Mouse (Mus musculus) right cerebral cortex, postnatal 25 days (tissue): ENCODE results near the gene Resp18.

ENCODE experiments used
- DNase-seq: peaks from one replicate; pipeline ENCODE4 v3.0.0; 2022

The Resp18 gene

DNA sequence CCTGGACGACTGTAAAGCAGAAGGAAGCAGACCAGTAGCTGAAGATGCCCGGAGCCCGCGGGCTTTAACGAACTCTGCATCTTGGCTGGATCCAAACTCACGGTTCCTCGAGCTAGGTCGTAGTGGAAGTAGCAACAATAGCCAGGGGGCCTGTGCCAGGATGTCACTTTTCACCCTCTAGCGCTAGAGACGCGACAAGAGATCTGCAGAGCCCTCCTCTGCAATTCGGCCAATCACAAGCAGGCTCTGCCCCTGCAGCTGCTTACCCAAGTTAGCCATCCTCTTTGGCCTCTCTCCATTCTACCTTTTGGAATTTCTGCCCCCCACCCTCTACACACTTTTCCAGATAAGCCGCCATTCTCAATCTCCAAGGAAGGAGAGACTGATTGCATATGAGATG lies at the start of gene Resp18:
Gene Resp18 (minus strand): TSS at position 188 of the 400 bp plus-strand sequence.
- DNase-seq, result no peak

DNA sequence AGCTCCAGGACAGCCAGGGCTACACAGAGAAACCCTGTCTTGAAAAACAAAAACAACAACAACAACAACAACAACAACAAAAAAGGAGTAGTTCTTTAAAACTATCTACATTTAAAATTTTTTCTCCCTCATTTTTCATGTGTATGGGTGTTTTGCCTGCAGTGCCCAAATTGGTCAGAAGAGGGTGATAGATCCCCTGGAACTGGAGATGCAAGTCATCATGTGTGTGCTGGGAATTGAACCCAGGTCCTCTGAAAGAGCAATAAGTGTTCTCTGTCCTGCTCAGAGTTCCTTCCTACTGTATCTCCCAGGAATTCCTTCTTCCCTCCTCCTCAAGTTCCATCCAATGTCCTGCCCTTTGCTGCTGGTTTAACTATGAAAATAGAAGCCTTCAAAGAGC lies 49.2 kb upstream of the Resp18 start:
- no peak for DNase-seq

DNA sequence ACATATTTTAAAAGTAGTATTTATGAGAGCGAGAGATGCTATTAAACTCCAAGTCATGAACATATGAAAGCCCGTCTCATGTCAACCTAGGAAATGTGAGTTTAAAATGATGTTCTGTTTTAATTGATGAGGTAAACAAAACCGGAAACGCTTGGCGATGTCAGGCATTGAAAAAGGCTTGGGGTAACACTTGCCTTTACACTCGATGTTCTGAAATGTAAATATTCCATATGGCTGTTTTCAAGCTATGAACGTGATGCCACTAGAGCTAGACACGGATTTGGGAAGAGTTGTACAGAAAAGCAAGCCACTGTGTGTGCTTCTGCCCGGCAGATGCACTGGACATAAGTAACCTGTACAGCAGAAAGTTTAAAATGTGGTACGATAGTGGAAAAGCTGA lies 41.0 kb upstream of the Resp18 start:
- DNase-seq, result no peak

DNA sequence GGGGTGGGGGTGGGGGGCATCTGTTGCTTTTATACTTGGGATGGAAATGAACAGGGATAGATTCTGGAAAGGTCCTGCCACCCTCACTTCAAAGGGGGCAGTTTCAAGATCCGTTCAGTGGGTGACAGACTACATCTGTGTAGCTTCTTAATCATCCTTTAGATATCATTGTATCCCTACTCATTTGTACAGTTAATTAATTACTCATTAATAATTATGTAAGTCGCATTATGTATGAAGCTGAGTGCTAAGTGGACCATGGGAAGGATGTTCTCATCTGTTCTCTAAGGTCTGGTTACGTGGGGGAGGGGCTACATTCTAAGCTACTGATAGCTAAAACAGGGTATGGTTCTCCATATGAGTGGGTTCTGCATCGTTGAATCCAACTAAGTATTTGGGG lies 40.5 kb upstream of the Resp18 start:
- DNase-seq, result no peak

DNA sequence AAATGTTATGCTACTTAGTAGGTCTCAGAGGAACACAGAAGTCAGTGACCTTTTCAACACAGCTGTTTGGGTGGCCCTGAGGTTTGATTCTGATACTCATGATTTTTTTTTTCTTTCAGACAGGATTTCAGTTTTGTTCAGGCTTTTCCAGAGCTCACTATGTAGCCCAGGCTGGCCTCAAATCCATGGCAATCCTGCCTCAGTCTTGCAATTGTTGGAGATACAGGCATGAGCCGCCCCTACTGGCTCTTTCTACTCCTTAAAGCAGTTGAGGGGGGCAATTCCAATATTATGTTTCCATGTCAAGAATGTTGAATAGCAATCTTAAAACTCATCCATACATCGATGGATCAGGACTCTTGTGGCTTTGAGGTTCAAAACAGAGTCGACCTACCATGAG lies 40.1 kb upstream of the Resp18 start:
- no peak for DNase-seq

DNA sequence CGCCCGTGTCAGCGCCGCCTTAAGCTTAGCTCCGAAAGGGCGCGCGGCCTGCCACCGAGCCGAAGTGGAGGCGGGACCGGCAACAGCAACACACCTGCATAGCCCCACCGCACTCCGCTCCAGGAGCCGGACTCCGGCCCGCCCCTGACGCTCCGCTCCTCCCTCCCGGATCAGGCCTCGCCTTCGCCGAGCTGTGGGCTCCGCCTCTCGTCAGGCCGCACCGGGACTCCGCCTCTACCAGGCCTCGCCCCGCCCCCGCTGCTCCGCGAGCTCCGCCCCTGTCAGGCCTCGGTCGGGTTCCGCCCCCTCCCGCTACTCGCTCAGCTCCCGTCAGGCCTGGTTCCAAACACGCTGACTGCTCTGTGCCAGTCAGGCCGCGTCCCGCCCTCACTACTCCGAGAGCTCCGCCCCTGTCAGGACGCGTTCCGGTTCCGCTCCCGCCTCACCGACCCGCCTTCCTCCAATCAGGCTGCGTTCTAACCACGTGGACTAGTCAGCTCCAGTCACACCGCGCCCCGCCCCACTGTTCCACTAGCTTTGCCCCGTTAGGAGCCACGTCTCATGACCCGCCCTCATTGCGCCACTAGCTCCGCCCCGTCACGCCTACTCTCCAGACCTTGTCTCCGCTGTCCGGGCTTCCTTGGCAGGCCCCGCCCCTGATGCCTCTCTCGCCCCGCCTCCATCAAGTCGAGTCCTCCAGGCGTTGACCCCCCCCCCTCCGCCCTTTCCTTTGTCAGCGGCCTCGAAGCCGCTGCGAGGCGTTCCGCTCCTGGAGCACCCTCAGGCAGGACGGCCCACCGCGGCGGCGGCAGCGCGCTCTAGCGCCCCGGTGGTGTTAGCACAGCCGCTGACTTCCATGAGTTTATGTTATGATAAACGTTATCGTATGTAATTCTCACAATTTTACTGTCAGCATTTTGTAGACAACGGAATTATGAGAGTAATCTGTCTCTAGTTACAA lies 39.3 kb upstream of the Resp18 start, which contains the start of gene Dnpep:
Gene Dnpep (minus strand): TSS at position 750 of the 961 bp plus-strand sequence.
- DNase-seq, result peak; percentile 100

DNA sequence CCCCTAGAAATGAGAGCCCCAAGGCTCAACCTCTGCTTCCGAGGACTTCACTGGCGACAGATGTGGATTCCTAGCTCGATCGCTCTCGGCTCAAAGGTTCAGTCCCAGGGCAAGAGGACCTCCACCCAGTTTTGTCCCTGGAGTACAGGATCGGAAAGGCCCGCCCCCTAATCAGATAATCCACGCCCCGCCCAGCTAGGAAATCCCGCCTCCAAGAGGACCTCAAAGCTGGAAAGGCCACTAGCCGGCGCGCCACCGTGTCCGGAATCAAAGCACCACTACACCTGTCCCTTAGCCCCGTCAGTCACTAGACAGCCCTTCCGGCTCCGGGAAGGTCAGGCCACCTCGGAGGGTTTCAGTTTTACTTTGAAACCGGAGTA lies 38.6 kb upstream of the Resp18 start:
- DNase-seq, result peak; percentile 69

DNA sequence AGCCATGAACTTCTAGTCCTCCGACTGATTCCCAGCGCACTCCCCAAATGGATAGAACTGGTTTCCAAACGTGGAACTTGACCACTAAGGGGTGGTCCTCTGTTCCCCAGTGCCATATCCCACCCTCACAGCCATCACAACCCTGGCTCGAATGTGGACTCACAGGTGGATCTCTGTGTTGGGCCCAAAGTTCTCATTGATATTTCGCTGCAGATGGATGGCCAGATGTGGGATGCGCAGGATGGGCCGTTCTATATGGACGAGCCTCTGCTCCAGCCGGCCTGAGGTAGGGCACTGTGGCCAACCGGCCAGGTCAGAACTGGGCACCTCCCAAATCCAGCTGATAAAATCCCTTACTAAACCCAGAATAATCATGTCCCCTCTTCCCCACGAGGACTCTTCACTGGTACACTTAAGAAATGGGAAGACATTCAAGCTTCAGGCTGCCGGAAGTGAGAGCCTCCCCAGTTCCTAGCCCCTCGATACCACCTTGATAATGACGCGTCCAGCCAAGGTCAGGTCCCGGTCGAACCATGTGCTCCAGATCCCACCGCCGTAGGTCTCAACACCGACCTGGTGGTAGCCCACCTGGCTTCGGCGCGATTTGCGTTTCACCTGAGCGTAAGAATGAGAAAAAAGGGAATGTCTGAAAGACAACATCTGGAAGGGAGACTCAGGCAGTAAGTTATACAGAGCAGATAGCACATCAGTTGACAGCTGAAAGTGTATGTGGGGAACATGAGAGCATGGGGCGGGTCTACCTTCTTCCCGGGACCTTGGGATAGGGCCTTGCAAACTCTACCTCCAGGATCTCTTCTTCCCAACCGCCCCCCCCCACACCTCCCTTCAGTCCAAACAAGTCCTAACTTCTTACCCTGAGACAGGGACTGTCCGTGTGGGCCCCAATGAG lies 37.5 kb upstream of the Resp18 start:
- no peak for DNase-seq

DNA sequence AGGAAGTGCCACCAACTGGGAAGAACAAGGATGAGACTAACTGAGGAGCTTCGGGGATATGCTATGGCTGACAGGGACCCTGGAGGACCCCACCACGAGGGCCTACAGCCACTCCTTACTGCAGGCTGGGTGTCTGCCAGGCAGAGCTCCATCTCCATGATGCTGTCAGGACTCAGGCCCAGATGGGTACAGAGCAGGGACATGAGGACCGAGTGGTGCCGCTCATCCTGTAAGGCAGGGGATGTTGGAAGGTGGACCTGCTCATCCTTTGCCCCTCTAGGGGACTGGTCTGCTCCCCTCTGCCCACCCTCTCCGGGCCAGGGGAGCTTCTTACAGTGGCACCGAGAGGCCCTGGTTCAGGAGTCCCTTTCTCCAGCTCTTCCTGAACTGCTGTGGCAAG lies 36.8 kb upstream of the Resp18 start:
- no peak for DNase-seq

DNA sequence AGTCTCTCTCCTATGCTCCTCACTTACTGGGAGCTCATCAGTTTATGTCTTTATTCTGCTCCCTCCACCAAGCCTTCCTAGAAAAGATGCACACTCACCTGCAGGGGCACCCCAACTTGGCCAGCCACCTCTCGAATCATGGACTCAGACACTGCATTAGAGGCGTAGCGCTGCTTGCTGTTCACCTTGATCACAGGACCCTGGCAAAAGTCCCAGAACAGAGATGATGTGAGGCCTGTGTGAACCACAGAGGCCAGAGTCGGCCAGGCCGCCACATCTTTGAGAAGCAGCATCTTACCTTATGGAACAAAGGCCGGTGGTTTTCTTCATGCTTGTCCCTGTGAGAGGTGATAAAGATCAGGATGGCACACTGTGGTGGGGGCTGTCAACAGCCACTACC lies 33.5 kb upstream of the Resp18 start:
- no peak for DNase-seq

DNA sequence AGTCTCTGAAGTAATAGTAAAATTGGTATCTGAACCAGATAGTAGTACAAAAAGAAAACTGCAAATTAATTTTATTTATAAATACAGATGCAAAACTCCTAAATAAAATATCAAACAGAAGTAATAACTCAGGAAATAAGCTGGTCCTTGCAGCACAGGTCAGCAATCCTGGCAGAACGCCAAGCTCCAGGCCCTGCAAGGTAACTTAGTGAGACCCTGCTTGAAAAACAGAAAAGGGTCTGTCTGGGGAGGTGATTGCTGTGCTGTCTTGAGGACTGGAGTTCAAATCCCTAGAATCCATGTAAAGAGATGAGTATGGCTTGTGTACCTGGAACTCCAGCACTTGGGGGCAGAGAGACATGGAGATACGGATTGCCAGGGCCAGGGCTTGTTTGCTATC lies 26.4 kb upstream of the Resp18 start:
- no peak for DNase-seq

DNA sequence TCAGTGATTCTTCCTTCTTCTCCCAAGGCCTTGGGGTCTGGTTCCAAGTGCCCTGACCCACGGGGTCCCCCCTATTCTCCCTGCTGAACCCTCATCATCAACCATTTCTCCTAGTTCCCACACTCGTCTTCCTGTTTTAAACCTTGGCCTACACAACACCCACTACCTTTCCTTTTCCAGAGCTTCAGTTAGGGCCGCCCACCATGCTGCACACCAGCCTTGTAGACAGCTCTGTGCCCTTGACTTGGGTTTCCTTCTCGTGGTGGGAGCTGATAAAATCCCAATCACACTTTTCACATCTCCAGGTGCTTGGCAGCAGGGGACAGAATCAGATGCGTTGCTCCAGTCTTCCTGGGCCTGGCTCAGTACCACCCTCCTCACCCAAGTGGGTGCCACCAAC lies 16.1 kb upstream of the Resp18 start:
- no peak for DNase-seq

DNA sequence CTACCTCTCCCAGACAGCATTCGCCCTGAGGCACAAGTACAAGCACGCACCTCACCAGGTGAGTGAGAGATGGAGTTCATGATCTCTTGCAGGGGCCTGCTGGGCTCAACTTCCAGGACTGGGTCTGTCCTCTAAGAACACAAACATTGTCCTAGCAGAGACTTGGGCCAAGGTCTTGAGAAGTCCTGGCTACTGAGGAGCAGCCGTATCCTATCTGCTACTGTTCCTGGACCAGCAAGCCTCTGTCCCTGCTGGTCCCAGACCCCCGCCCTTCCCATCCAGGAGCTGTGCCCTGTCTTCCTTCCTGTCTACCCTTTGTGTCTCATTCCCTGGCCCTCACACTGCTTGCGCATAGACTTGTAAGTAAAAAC lies 15.1 kb upstream of the Resp18 start:
- no peak for DNase-seq

DNA sequence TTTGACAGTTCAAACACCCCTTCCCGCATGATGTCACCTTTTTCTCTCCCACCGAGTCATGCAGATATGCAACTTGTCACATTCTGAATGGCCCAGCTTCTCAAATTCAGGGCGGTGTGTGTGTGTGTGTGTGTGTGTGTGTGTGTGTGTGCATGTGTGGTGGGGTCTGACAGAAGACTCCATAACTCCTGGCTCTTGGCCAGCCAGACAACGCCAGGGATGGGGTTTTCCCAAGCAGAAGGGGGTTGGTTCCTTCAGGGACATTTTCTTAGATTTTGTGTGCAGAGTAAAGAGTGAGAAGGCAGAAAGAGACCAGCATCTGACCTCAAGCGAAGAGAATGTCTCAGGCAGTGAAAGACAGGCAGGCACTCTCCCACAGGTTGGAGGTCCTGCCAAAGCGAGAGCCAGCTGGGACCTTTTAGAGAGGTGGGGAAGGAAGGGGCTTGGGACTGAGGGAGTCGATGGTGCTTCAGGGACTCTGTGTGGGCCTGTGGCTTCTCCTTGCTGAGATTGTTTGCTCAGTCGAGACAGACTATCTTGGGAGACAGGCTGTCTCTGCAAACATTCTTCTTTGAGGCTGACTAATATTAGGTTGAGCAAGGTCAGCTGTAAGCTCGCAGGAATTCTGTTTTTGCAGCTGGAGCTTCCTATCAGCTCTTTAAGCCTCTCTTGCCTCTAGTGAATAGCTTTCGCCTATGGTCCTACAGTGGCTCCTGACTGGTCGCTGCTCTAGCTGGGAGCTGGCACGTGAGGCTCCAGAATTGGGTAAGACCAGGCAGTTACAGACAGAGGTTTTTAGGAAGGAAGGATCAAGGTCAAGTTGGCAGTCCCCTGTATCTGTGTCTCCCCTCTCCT lies 14.5 kb upstream of the Resp18 start:
- DNase-seq, result no peak

DNA sequence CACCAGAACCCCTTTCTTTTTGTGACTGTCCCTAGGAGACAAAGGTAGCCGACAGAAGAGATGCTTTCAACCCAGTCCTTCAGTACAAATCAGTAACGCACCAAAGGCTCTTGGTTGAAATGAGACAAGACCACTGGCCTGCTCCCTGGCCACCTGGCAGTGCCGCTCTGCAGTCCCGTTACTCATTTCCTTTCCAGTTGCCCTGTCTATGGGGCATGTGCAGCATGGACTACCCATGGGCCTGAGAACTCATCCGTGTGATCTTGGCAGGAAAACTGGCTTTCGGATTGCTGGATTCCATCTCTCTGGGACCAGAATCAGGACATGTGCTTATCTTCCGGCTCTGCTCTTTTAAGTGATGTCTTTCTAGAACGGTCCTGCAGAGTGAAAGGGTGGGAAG lies 13.1 kb upstream of the Resp18 start:
- no peak for DNase-seq

DNA sequence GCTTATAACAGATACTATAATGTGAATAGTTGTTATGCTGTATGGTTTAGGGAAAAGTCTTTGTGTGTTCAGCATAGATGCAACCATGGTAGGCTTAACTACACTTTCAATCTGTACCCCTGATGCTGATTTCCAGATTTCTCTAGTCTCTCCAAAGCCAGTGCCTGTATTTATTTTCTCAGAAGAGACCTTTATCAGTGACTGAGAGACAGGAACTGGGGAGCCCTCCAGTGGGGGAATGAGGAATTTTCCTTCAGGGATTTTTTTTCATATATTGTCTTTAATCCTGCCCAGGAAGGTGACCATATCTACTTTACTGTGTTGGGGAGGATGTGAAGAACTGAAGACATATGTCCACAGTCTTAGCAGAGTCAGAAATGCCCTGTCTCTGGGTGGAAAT lies 12.4 kb upstream of the Resp18 start:
- no peak for DNase-seq

DNA sequence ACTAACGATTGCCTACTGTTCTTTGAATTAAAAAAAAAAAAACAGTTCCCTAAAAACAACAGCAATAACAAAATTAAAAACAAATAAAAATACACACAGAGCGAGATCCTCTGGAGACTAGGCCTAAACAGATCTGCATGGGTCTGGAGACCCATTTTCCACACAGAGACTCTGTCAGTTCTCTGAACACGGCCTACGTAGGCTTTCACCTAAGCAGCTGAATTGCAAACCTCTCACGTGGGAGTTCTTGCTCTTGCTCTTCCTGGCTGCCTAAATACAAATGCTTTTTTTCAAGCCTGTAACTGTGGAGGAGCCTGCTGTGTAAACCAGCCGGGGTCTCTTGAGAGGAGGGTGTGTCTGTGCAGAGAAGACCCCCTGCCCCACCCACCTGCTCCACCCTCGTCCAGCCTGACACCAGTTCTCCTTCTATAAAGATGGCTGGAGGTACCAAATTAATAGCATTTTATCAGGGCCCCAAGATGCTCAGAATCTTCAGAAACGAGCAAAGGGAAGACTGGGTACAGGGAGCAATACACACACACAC lies 11.7 kb upstream of the Resp18 start:
- no peak for DNase-seq

DNA sequence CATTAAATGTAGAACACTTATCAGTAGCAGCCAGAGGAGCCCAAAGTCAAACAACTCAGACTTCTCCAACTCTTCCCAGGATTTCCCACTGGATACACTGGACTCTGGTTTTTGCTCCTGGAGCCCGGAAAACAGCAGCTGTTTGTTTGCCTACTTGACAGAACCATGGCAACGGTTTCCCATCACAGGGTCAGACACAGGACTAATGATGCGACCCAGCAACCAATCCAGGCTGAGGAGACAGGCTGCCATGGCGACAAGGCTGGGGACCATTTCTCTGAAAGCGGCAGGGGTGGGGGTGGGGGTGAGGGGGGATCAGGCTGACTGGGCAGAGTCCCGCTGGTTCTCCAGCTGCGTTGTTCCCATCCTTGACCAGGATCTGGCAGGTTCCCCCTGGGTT lies 11.2 kb upstream of the Resp18 start:
- DNase-seq, result no peak

DNA sequence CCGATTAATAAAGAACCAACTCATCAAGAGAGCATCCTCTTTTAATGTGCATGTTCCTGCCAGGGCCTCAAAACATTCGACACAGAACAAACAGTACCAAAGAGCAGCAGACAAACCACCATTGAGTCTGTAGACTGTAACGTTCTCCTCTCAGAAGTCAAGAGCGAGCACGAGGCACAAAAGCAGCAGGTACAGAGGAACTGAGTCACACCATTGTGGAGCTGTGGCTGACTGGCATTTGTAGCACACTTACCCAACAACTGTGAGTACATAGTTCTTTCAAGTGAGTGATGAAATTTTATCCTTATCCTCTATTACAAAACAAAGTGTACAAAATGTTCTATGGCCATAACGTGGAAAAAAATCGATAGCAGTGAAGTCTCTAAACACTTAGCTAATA lies 6.7 kb upstream of the Resp18 start:
- DNase-seq, result no peak

DNA sequence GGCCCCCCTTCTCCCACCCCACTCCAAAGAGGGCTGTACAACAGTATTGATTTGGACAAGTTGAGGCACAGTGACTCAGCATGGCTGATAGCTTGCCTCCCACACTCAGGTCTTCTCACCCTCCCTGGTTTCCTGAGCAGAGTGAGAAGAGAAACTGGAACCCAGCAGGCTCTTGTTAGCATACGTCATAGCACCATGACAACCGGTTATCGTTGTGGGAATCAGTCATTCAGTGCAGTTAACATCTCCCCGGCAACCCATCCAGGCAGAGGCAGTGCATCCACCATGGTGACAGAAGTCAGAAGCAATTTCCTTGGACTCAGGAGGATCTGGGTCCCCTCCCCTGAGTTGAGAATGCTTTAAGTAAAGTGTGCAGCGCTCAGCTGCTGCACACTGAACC lies 4.8 kb upstream of the Resp18 start:
- DNase-seq, result no peak

DNA sequence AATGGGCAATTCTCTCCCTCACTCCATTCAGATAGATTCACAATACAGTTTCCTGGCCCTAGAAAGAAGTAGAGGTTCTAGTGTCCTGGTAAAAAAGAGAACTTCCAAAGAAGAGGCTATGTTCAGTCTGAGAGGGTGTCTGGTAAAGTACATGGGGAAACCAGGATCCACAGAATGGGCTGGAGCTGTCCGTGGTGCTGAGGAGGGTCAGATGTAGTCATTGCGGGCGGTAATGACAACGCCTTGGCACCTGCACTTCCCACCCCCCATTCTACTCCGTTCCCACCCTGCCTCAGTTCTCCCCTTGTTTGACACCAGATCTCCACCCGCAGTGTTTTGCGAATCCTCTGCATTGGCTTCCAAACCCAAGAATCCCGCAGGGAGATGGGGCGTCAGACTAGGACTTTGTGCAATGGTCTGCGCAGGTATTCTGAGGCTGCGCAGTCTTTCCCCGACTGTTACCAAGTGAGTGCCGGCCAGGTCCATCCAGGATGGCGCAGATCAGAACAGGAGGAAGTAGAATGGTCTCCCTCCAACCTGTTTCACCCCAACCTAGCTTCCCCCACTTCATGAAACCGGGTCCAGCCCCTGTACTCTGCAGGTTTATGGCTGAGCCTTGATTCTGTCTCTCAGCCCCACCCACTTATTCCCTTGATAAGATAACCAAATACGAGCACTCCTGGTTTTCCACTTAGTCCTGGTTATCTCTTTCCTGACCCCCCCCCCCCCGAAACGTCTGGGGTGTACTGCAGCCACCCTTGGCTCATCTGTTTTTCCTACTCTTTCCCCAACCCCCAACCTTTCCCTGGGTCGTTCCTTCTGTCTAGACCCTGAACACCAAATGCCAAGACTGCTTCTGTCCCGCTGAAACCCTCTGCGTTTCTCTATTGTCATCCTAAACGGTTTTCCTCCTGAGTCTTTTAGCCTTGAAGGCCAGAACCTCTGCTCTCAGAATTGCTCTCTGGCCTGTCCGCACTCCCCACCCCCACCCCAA lies 723 bp downstream of the Resp18 start:
- DNase-seq, result no peak
